Mouse (Mus musculus): ENCODE measurements around the gene Dnase1l1. TPM values are rescaled to one million over a fixed set of nuclear protein-coding genes. Genes with fewer than 3 reads are reported as not detected.
A peak's percentile ranks its signal among the peaks of the same experiment; 100 is the strongest.

Dnase1l1 gene
- total and polyA plus RNA-seq, 2 experiments from 2014 or later = 3.5 to 4.1 TPM

- peak overlapping the region; percentile 86 for H3K27ac ChIP-seq
- no peaks in the 10 kb centered on the region for H3K27me3 ChIP-seq (ENCODE audit: insufficient read depth, low read length)
- no peaks in the 10 kb centered on the region for H3K9me3 ChIP-seq (ENCODE audit: low read length)
- peak overlapping the region; percentile 62 for H3K4me2 ChIP-seq (ENCODE audit: low read depth, low read length)
- 31% methylated on average over 39 of the region's 39 CpGs for WGBS
- TF ChIP-seq CTCF (IDR thresholded peaks at IDR 0.05; ENCODE audit: low read depth) = no peak
- peak overlapping the region; percentile 70 for H3K9ac ChIP-seq (replicated peaks; ENCODE audit: low read length)
- DNase-seq (ENCODE audit: low spot score) (peak; percentile 91), ATAC-seq (peak; percentile 90)
- H3K36me3 ChIP-seq (ENCODE audit: insufficient read depth, low read length) = no peaks in the 10 kb centered on the region
- 0 out of 2 replicates have a peak, but pooled peaks cover 3% of the 10 kb centered on the region for H3K4me1 ChIP-seq (ENCODE audit: insufficient read depth, low read length)
- peak overlapping the region; percentile 49 for H3K4me3 ChIP-seq (ENCODE audit: low read length)
These were observed 406 bp upstream of the Dnase1l1 start for GRCm38 (mm10) chrX:74282395-74283091.

- 18% methylated on average over 14 of the region's 14 CpGs for WGBS
- H3K4me2 ChIP-seq (ENCODE audit: low read depth, low read length) = peak overlapping the region; percentile 62
- H3K27ac ChIP-seq = peak overlapping the region; percentile 86
- H3K27me3 ChIP-seq (ENCODE audit: insufficient read depth, low read length) = no peaks in the 10 kb centered on the region
- H3K9ac ChIP-seq (replicated peaks; ENCODE audit: low read length) = peak overlapping the region; percentile 70; the same call in 1 of the 2 replicates
- H3K4me3 ChIP-seq (ENCODE audit: low read length) = peak overlapping the region; percentile 49
- 0 out of 2 replicates have a peak, but pooled peaks cover 3% of the 10 kb centered on the region for H3K4me1 ChIP-seq (ENCODE audit: insufficient read depth, low read length)
- DNase-seq (ENCODE audit: low spot score) (no peak), ATAC-seq (no peak; the same call in 1 of the 2 replicates)
- H3K9me3 ChIP-seq (ENCODE audit: low read length) = no peaks in the 10 kb centered on the region
- no peaks in the 10 kb centered on the region for H3K36me3 ChIP-seq (ENCODE audit: insufficient read depth, low read length)
- no peak for TF ChIP-seq CTCF (IDR thresholded peaks at IDR 0.05; ENCODE audit: low read depth)
These were observed 951 bp downstream of the Dnase1l1 start for GRCm38 (mm10) chrX:74281041-74281731.

GRCm38 (mm10) chrX:74277916-74278315 is 4.2 kb downstream of the Dnase1l1 start:
- Histone ChIP-seq H3K27me3 (ENCODE audit: insufficient read depth, low read length) (no peaks in the 10 kb centered on the region), H3K4me1 (ENCODE audit: insufficient read depth, low read length) (no peaks in the 10 kb centered on the region), H3K9me3 (ENCODE audit: low read length) (no peaks in the 10 kb centered on the region), H3K4me3 (ENCODE audit: low read length) (no peak overlapping the region), H3K27ac (no peak overlapping the region), H3K36me3 (ENCODE audit: insufficient read depth, low read length) (no peaks in the 10 kb centered on the region), H3K4me2 (ENCODE audit: low read depth, low read length) (no peak overlapping the region), H3K9ac (replicated peaks; ENCODE audit: low read length) (no peak overlapping the region)
- WGBS = 72% methylated on average over 8 of the region's 8 CpGs
- no peak for DNase-seq (ENCODE audit: low spot score)
- no peak for TF ChIP-seq CTCF (IDR thresholded peaks at IDR 0.05; ENCODE audit: low read depth)
- ATAC-seq = no peak

- H3K27ac ChIP-seq = no peak overlapping the region
- WGBS = 37% methylated on average over 10 of the region's 10 CpGs
- TF ChIP-seq CTCF (IDR thresholded peaks at IDR 0.05; ENCODE audit: low read depth) = no peak
- H3K4me2 ChIP-seq (ENCODE audit: low read depth, low read length) = no peak overlapping the region
- ATAC-seq (no peak), DNase-seq (ENCODE audit: low spot score) (no peak)
- no peaks in the 10 kb centered on the region for H3K4me1 ChIP-seq (ENCODE audit: insufficient read depth, low read length)
- no peak overlapping the region for H3K9ac ChIP-seq (replicated peaks; ENCODE audit: low read length)
- H3K36me3 ChIP-seq (ENCODE audit: insufficient read depth, low read length) = no peaks in the 10 kb centered on the region
- H3K27me3 ChIP-seq (ENCODE audit: insufficient read depth, low read length) = no peaks in the 10 kb centered on the region
- H3K4me3 ChIP-seq (ENCODE audit: low read length) = no peak overlapping the region
- H3K9me3 ChIP-seq (ENCODE audit: low read length) = no peaks in the 10 kb centered on the region
These were observed 8.5 kb downstream of the Dnase1l1 start for GRCm38 (mm10) chrX:74273422-74274322.

GRCm38 (mm10) chrX:74270902-74271551 is 11.1 kb downstream of the Dnase1l1 start:
- Histone ChIP-seq H3K4me1 (ENCODE audit: insufficient read depth, low read length) (no peaks in the 10 kb centered on the region), H3K4me3 (ENCODE audit: low read length) (peak overlapping the region; percentile 53), H3K27ac (peak overlapping the region; percentile 66), H3K4me2 (ENCODE audit: low read depth, low read length) (peak overlapping the region; percentile 57), H3K9me3 (ENCODE audit: low read length) (no peaks in the 10 kb centered on the region), H3K36me3 (ENCODE audit: insufficient read depth, low read length) (no peaks in the 10 kb centered on the region), H3K27me3 (ENCODE audit: insufficient read depth, low read length) (no peaks in the 10 kb centered on the region), H3K9ac (replicated peaks; ENCODE audit: low read length) (peak overlapping the region; percentile 63)
- 32% methylated on average over 27 of the region's 27 CpGs for WGBS
- ATAC-seq (no peak), DNase-seq (ENCODE audit: low spot score) (peak; percentile 61)
- no peak for TF ChIP-seq CTCF (IDR thresholded peaks at IDR 0.05; ENCODE audit: low read depth)
